Mouse (Mus musculus): Measurements from ENCODE around the gene Tfdp2. TPM values are rescaled to one million over a fixed set of nuclear protein-coding genes. Genes with fewer than 3 reads are reported as not detected.
"Not testable (repeated sequence)": the region's sequence is repeated elsewhere in the genome, so short reads cannot be mapped to it uniquely, and the experiment has no call there.

The Tfdp2 gene
- 11.0 and 16.2 TPM in 2 replicates for polyA plus RNA-seq (2012; rRNA removed)

DNA sequence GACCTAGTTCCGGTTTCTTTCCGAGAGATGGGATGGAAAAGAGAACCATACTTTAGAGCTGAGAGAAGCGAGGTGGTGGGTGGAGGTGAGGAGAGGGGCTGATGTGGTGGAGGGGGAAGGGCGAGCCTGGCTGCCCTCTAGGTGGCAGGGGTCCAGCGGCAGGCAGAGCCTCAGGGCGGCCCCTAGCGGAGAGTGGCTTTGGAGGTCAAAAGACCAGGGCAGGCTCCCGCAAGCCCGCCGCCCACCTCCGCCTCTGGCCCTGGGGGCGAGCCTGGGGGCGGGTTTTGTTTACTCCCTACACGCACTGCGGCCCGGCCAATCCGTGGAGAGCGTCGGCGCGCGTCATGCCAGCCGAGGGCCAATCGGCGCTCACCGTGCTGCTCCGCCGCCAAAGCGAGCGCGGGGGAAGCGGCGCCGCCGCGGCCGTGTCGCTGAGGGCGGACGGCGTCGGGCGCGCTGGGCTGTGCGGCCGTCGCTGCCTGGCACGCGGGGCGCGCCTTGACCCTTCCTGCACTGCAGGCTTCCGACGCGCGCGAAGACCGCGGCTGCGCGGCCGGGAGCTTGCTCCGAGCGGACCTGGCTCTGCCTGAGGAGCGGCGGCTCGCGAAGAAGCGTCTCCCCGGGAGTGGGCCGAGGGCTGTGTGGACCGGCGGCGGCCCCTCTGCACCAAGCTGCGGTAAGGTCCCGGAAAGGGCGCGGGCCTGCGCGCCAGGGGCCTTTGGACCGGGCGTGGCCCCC is at the start of gene Tfdp2:
TSS of gene Tfdp2 (plus strand) at position 391 of the 738 bp plus-strand sequence.
- DNase-seq (ENCODE audit: low read depth) = peak; percentile 33

DNA sequence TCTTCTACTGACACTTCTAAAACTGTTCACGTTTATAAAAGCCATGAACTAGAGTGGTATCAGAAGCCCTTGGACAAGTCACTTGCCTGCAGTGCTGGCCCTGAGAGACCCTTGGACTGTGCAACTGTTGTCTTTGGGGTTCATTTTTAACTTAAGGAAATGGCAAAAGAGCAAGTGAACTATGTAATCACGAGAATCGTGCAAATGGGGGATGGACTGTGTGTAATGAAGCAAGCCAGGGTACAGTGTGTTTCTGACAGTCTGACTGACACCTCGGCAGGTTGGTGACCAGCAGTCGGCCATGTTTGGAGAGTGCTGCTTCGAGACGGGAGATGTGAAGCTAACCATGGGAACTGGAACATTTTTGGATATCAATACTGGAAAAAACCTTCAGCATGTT is 43.3 kb upstream of the Tfdp2 start:
- no peak for DNase-seq (ENCODE audit: low read depth)

DNA sequence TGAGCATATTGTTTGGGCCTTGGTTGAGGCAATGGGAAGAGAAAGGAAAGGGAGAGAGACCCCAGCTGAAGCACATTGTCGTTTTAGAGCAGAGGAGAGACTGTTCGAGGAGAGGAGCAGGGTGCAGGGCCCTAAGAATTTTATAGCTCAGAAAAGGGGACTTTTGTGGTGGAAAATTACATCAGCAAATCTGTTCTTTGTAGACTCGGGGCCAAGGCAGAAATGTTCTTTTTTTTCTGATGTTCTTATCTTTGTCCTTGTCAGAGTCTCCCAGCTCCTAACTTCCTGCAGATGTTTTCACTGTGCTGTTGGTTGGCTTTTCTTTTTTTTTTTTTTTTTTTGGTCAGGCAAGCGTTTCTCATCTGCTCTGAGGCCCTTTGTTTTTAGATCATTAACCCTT is 37.6 kb upstream of the Tfdp2 start:
- no peak for DNase-seq (ENCODE audit: low read depth)

DNA sequence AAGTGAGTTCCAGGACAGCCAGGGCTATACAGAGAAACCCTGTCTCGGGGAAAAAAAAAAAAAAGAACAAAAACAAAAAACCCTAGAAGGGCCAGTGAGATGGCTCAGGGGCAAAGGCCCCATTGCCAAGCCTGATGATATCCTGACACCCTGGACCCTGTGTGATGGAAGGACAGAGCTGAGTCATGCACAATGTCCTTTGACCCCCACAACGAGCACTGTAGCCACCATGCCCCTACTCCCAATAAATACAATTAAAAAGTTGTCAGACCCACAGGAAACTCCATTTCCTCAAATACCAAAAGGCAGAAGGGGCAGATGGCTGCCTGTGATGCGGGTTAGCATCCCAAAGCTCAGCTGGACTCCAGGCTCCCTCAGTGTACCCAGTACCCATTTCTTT is 37.0 kb upstream of the Tfdp2 start:
- no peak for DNase-seq (ENCODE audit: low read depth)

DNA sequence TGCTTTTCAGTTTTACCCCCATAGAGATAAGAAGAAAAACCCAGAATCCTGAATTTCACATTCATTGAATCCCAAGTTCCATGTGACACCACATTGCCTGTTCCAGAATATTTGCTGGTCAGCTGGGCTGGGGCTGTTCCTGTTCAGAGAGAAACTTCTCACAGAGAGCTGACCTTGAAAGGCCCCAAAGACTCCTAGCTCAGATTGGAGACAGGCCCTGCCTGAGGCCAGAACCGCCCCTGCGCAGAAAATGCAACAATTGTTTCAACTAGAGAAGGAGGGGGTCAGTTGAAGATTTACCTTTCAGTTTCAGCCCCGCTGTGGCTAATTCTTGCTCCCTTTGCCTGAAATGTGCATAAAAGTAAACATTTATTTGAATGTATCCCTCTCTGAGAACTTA is 35.3 kb upstream of the Tfdp2 start:
- no peak for DNase-seq (ENCODE audit: low read depth)

DNA sequence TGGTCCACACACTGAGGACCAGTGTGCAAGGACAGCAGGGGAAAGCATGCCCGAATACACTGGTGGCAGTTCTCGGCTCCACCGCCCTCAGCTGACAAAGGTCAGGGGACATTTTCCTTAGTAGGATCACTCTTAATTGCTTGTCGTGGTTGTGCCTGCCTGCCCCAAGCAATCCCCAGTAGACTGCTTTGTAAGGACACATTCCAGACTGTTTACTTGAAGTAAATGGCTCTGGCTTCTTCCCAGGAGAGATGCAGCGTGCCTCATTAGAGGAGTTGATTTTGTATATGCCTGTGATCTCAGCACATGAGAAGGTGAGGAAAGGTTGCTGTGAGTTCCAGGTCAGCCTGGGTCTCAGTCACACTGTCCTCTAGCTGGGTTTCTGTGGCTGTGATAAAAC is 33.7 kb upstream of the Tfdp2 start:
- DNase-seq (ENCODE audit: low read depth) = no peak

DNA sequence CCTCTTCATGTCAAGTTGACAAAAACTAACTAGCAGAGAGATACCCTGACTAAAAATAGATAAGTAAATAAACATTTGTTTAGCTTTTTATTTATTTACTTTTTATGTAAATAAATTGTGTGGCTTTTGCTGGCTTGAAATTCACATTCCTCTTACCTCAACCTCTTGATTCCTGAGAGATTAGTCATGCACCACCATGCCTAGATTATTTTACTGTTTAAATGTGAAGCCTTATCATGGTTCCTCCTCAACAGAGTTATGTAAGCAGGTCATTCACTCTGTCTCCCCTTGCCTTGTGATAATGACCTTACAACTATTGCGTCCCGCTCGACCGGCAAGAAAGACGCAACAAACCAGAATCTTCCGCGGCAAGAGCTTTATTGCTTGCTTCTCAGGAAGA is 32.6 kb upstream of the Tfdp2 start:
- DNase-seq (ENCODE audit: low read depth) = no peak

DNA sequence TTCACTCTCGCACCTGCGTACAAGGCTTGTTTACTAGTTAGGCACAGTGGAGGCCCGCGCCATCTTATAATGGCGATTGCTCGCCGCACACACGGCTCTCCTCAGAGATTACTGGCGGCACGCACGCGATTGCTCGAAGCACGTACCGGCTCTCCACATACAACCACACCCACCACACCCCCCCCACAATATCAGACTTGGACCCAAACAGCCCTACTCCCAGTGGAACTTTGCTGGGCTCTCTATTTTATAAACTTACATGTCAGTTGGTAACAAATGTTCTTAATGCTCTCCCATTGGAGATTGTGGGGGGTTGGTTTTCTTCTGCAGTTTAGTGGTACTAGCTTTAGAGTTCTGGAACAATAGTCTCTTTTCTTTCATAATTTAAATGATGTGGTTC is 32.1 kb upstream of the Tfdp2 start:
- not testable (repeated sequence) for DNase-seq (ENCODE audit: low read depth)

DNA sequence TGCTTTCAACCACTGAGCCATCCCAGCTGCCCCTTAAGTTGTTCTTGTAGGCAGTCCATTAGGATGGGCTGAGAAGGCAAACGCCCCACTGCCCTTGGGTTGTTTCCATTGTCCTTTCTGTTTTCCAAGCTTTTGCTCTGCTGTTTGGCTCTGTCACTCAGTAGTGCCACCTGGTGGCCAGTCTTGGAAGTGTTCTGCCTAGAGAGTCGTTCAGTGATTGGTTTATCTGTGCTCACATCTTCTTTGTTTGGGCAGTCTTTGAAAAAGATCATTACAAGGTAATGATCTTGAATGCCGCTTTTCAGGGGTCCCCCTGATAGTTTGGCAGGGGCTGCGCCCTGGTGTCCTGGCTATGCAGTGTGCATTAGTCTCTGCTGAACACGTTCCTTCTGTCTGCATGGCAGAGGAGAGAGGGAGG is 28.9 kb upstream of the Tfdp2 start:
- DNase-seq (ENCODE audit: low read depth) = no peak

DNA sequence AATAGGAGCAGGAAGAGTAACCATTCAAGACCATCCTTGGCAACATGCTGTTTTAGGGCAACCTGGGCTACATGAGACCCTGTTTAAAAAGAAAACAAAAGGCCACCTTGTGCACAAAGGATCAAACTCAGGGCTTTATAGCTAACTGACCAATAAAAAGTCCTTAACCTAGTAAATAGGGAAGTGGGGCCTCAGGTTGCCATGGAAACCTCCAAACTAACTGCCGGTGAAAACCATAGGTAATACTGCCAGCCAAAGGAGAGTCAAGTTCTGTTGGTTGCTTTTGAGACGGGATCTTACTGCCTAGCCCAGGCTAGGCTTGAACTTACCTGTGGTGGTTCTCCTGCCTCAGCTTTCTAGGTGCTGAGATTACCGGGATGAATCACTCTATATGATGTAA is 25.5 kb upstream of the Tfdp2 start:
- no peak for DNase-seq (ENCODE audit: low read depth)

DNA sequence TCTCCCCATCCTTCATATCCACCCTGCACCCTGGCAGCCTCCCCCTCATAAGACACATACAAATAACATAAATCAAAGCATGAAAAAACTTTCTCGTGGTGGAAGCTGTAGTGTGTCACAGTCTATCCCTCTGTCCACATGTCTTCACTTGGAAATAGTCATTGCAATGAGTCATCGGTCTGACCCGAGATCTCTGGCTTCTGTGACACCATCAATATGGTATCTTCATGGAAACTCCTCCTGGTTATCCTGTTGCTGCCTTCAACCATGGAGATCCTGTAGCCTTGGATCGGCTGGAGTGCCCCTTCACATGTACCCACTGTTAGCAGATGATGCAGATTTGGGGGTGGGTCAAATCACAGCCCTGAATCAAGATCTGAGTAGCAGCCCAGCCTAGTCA is 11.2 kb upstream of the Tfdp2 start:
- DNase-seq (ENCODE audit: low read depth) = no peak

DNA sequence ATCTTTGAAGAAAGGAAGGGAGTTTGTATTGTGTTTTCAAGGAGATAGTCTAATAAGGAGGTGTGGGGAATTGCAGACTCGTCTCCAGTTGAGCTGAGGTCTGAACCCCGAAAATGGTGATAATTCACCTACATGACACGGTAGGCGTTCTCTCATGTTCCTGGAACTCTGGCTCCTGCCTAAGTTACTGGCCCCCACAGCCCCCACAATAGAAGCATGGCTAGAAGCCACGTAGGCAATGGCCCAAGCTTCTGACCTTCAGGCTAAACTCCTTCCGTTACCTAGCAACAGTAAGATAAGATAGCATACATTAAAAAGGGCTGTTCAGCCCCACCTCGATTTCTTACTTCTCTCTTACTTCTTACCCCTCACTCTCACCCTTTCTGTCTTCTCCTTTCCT is 9.4 kb upstream of the Tfdp2 start:
- DNase-seq (ENCODE audit: low read depth) = no peak

DNA sequence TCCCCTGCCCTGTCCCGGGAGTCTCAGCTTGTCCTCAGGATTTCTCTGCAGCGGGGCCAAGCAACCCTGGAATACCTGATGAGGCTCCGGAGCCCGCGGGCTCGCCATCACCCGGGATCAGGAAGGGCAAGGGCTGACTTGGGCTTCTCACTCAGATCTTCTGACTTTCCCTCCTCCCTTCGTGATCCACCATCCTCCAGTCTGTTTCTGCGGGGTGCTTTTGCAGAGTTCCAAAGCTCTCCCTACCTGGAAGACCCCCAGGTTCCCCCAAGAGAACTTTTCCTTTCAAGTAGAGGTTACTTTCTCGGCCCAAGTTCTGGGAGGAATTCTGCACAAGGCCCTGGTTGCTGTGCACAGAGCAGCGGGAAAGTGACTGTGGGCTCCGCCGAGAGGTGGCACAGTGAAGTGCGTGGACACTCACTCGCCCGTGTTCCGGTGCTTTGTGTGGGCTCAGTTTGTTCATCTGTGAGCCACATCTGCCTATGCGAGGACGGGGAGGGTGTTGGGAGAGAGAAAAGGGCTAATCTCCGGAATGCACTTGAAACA is 634 bp downstream of the Tfdp2 start:
- no peak for DNase-seq (ENCODE audit: low read depth)

DNA sequence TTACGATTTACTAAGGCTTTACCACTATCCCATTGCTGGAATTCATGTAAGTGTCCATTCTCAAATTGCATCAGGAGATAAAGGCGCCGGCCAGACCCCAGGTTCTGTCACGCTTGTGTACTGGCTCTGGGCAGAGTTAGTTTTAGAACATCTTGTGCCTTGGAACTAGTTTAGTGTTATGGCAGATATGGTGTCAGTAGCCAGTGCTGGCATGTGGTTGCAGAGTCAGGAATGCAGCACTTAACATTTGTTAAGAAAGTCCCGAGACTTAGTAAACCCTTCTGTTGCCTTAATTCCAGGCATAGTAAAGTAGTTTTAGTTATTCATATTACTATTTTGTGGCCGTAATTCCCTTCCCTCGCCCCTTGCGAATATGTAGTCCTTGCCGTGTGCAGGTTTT is 1.7 kb downstream of the Tfdp2 start:
- peak; percentile 27 for DNase-seq (ENCODE audit: low read depth)

DNA sequence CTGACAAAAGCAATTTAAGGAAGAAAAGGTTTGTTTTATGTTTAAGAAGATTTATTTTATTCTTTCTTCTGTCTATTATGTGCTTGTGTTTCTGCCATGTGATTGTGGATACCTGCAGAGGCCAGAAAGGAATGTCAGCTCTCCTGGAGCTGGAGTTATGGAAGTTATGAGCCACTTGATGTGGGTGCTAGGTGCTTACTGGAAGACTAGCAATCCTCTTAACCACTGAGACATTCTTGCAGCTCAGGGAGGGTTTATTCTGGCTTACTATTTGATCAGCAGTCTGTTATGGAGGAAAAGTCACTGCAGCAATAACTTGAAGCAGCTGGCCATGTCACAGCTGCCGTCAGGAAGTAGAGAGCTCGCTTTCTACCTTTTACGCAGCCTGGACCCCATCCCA is 7.6 kb downstream of the Tfdp2 start:
- no peak for DNase-seq (ENCODE audit: low read depth)

DNA sequence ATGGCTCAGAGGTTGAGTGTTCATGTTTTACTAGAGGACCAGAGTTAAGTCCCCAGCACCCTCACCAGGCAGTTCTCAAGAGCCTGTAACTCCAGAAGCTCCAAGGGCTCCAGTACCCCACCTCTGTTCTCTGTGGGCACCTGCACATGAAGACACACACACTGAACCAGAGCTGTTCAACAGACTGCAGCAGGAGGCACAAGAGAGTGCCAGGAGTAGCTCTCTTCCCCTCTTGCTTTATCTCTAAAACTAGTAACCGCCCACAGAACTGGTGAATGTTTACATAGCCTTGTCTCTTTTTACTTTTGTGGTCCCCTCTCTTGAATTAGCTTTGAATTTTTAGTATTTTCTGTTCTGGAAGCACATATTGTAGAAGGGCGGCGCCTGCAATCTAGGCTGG is 11.4 kb downstream of the Tfdp2 start:
- DNase-seq (ENCODE audit: low read depth) = no peak

DNA sequence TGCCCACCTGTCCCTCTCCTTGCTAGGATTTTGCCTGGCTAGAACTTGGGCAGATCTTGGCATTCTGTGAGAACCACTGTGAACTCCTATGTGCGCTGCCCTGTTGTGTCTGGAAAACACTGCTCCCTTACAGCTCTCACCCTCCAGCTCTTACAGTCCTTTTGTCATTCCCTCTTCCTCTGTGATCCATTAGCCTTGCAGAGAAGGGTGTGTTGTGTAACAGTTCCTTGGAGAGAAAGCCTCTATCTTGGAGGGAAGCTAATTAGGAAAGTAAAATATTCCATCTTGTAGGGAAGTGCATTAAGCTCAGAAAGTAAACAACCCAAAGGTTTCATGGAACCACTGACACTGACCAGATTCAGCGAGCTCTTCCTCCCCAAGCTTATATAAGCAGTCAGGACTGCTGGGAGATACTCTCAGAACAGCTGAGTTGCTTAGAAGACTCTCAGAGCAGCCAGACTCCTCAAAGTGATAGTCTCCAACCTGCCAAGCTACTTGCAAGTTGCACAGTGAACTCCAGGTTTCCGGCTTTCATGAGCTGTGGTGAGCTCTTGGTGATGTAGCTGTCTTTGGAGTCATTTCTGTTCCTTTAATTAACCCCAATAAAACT is 17.1 kb downstream of the Tfdp2 start:
- no peak for DNase-seq (ENCODE audit: low read depth)

DNA sequence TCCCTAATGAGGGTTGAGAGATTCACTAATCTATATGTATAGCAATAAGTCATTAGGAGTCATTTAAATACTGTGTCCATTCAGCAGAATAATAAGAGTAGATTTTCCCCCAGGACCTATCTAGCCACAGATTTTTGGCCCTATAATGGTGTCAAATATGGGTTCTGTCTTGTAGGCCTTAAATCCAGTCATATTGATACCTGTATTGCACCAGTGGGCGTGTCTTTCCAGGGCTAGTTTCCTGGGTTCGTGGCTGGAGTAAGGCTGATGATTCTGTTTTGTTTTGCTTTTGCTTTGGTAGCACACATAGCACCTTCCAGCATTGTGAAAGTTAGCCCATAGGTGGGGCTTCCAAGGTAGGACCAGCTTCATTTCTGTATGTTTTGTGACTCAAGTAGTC is 18.1 kb downstream of the Tfdp2 start:
- DNase-seq (ENCODE audit: low read depth) = no peak

DNA sequence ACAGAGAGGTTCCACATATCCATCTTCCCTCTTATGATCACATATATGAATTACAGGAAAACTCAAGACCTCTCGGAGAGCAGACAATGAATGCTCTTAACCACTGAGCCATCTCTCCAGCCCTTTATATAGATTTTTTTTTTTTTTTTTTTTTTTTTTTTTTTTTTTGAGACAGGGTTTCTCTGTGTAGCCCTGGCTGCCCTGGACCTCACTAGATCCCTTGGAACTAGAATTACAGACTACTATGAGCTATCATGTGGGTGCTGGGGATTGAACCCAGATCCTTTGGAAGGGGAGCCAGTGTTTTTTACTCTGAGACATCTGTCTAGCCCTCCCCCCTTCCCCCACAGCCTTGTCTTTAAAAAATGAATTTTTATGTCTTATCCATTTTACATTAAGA is 21.2 kb downstream of the Tfdp2 start:
- no peak for DNase-seq (ENCODE audit: low read depth)

DNA sequence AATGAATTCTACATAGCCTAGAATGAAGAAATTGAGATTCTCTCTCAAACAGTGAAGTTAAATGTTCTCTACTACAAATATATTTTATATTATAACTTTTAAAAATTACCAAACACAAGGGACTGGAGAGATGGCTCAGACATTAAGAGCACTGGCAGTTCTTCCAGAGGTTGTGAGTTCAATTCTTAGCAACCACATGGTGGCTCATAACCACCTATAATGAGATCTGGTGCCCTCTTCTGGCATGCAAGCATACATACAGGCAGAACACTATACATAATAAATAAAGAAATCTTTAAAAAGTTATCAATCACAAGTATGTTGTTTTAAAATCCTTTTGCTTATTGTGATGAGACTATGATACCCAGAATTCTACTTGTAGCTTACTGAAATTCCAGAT is 21.7 kb downstream of the Tfdp2 start:
- DNase-seq (ENCODE audit: low read depth) = no peak

DNA sequence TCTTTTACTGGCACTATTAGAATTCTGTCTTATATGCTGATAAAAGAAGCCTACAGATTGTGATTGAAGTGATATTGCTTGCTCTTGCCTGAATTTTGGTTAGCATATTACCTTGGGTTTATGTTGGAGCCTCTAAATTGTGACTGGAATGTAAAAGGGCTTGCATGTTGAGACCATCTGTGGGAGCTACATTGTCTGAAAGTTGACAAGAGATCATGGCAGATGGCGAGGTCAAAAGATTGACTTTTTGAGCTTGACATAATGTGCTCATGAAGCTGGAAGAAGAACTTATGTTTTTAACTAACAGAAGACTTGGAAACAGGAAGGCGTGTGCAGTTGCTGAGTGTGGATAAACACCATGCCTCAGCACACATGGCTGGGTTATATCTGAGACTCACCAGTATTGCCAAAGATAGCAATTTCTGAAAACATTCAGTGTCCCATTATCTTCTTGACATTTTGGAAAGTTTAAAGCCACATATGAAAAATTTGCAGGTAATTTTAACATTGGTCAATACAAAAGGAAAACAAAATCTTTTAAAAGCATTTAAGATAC is 23.1 kb downstream of the Tfdp2 start:
- no peak for DNase-seq (ENCODE audit: low read depth)

DNA sequence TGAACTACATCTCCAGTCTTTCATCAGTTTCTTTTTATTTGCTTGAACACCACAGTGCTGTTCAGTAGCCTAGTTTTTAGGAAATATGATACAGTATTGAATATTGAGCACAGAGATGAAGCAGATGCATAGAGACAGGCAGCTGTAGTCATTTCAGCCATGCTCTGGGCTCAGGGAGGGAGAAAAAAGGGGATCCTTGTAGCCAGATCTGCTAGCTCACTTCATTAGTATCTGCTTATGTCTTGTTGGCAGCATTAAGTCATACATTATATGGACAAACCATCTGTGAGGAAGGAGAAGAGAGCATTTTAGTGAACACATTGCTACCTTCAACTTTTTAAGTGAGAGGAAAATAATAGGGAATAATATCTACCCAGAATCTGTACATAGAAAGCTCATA is 24.3 kb downstream of the Tfdp2 start:
- DNase-seq (ENCODE audit: low read depth) = no peak

DNA sequence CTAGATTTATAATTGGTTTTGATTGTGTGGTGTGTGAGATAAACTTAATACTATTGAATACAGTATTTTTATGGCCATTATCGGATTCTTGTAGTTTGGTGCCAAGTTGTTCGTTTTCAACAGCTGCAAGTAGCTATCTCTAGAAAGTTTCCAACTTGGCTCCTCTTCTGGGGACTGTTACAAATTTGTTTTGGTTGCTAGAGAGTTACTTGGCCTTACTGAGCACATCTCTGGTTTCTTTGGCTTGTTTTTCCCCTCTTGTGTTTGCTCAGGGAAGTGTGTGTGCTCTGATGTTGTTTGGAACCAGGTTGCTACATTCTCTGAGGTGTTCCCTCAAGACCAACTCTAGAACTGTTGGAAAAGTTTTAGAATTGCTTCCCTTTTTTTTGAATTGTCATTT is 27.2 kb downstream of the Tfdp2 start:
- DNase-seq (ENCODE audit: low read depth) = no peak

Data from gonadal fat pad, adult 2 months (tissue).